Mouse (Mus musculus) ES-Bruce4 (cell line): ENCODE measurements around the gene Eef1g.

Source experiments
- EP300 ChIP-seq: IDR thresholded peaks from 2 replicates; pipeline ENCODE4 v1.6.1; 2011; ENCODE audit warnings: low read depth, low read length; ENCODE audit not compliant: insufficient read depth
- POLR2A ChIP-seq: IDR thresholded peaks from one replicate; pipeline ENCODE4 v1.8.1; 2011; ENCODE audit warnings: low read length; ENCODE audit not compliant: insufficient read depth

GRCm38 (mm10) chr19:8953135-8954039 lies 13.5 kb upstream of the Eef1g start, which contains the start of gene Tut1:
- TF ChIP-seq POLR2A (peak; percentile 74), EP300 (peak; percentile 46; the same call in 1 of the 2 replicates)
